Mouse (Mus musculus) neutrophil, adult 65 days (primary cell): ENCODE results near the gene A1bg. TPM values are rescaled to one million over a fixed set of nuclear protein-coding genes. Genes with fewer than 3 reads are reported as not detected.

Experiments used
- total RNA-seq: library from RNA; stranded (reverse); gene quantifications from 2 replicates; pipeline ENCODE4 v1.2.4, GENCODE M21; 2023

The A1bg gene
- not detected in 2 replicates for total RNA-seq

GRCm38 (mm10) chr15:60922912-60923311 lies at the start of gene A1bg:
Gene A1bg, minus strand, starts transcription at chr15:60923012.

GRCm38 (mm10) chr15:60853231-60853999 lies 69.4 kb downstream of the A1bg start, which contains the start of gene Fam84b:
Gene Fam84b, minus strand, starts transcription at chr15:60853778.

Other genes starting within 250 kb of the A1bg start
- 4.2 and 4.5 TPM in 2 replicates for gene Fam84b, start 69.2 kb downstream of the A1bg start, total RNA-seq